Mouse (Mus musculus): Measurements from ENCODE around the gene Sphk2.

DNA sequence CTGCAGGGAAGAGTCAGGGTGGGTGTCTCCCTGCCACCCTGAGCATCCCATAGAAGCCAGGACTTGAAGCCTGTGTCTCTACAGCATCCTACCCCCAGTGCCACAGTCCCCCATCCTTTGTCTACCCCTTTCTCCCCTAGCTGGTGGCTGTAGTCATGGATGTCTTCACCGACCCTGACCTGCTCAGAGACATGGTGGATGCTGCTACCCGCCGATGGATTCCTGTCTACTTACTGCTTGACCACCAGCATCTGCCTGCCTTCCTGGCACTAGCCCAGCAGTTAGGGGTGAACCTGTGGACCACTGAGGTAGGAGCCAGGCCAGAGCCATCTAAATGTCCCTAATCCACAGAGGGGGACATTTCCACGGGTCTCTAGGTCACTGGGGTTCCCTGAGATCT, 5.5 kb upstream of the Sphk2 start:
- TF ChIP-seq CTCF (IDR thresholded peaks at IDR 0.05; ENCODE audit: control insufficient read depth, insufficient read depth, insufficient read length) (no peak), USF1 (IDR thresholded peaks at IDR 0.05; ENCODE audit: low read depth) (no peak)
